Mouse (Mus musculus): Measurements from ENCODE around the gene Lamtor1. TPM values are rescaled to one million over a fixed set of nuclear protein-coding genes. Genes with fewer than 3 reads are reported as not detected.

Lamtor1 gene
- polyA plus RNA-seq, 1 experiment from 2014 or later, result 139 TPM

DNA sequence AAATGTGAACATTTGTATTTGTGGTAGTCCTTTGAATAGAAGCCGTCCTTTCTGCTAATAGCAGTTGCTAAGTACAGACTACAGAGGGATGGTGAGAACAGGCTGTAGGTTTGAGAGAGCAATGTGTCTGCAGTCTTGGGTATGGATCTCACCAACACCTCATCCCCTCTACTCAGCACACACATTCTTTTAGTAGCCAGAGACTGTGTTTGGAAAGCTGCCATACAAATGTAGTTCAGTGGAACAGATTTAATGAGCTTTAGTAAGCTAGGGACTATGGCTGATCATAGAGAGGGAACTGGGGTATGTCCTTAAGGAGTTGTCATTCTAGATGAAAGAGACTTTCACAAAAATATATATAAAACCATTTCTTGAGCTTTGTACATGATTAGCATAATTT lies 61.6 kb downstream of the Lamtor1 start:
- ATAC-seq (ENCODE audit: low FRiP score, low TSS enrichment), result no peak
- H3K9ac ChIP-seq (replicated peaks; ENCODE audit: low read length), result no peak overlapping the region
- WGBS, result 93% methylated on average over 1 of the region's 1 CpGs
- H3K4me3 ChIP-seq (replicated peaks; ENCODE audit: low read depth, low read length), result no peak overlapping the region
- no peaks in the 10 kb centered on the region for H3K9me3 ChIP-seq (ENCODE audit: control insufficient read depth, low read length)
- no peak overlapping the region for H3K4me2 ChIP-seq (ENCODE audit: low read length)
- H3K4me1 ChIP-seq (ENCODE audit: control insufficient read depth, insufficient read depth, low read length), result peaks cover 18% of the 10 kb centered on the region
- DNase-seq, result peak; percentile 6
- H3K27me3 ChIP-seq (ENCODE audit: control insufficient read depth, insufficient read depth, low read length), result no peaks in the 10 kb centered on the region
- no peaks in the 10 kb centered on the region for H3K36me3 ChIP-seq (ENCODE audit: control insufficient read depth, insufficient read depth, low read length)
- H3K27ac ChIP-seq (replicated peaks; ENCODE audit: low read depth, low read length), result no peak overlapping the region

- 65% methylated on average over 2 of the region's 2 CpGs for whole genome bisulfite sequencing
- Histone ChIP-seq H3K4me3 (replicated peaks; ENCODE audit: low read depth, low read length) (no peak overlapping the region; the same call in 1 of the 2 replicates), H3K27me3 (ENCODE audit: control insufficient read depth, insufficient read depth, low read length) (no peaks in the 10 kb centered on the region), H3K9ac (replicated peaks; ENCODE audit: low read length) (peak overlapping the region; percentile 96), H3K4me1 (ENCODE audit: control insufficient read depth, insufficient read depth, low read length) (peaks cover 21% of the 10 kb centered on the region), H3K27ac (replicated peaks; ENCODE audit: low read depth, low read length) (peak overlapping the region; percentile 100), H3K9me3 (ENCODE audit: control insufficient read depth, low read length) (no peaks in the 10 kb centered on the region), H3K4me2 (ENCODE audit: low read length) (peak overlapping the region; percentile 78), H3K36me3 (ENCODE audit: control insufficient read depth, insufficient read depth, low read length) (no peaks in the 10 kb centered on the region)
- ATAC-seq (ENCODE audit: low FRiP score, low TSS enrichment), result no peak
- no peak for DNase-seq
These were observed 63.0 kb downstream of the Lamtor1 start for GRCm38 (mm10) chr7:101968751-101969150.

GRCm38 (mm10) chr7:101969694-101970428 lies 64.2 kb downstream of the Lamtor1 start:
- peak; percentile 91 for DNase-seq
- Histone ChIP-seq H3K27me3 (ENCODE audit: control insufficient read depth, insufficient read depth, low read length) (no peaks in the 10 kb centered on the region), H3K36me3 (ENCODE audit: control insufficient read depth, insufficient read depth, low read length) (no peaks in the 10 kb centered on the region), H3K4me1 (ENCODE audit: control insufficient read depth, insufficient read depth, low read length) (peaks cover 23% of the 10 kb centered on the region), H3K9ac (replicated peaks; ENCODE audit: low read length) (peak overlapping the region; percentile 96), H3K27ac (replicated peaks; ENCODE audit: low read depth, low read length) (peak overlapping the region; percentile 100), H3K9me3 (ENCODE audit: control insufficient read depth, low read length) (no peaks in the 10 kb centered on the region), H3K4me2 (ENCODE audit: low read length) (peak overlapping the region; percentile 78), H3K4me3 (replicated peaks; ENCODE audit: low read depth, low read length) (peak overlapping the region; percentile 75)
- WGBS, result 0% methylated on average over 42 of the region's 53 CpGs
- peak; percentile 91 for ATAC-seq (ENCODE audit: low FRiP score, low TSS enrichment)

GRCm38 (mm10) chr7:101970429-101970775 lies 64.7 kb downstream of the Lamtor1 start:
- ATAC-seq (ENCODE audit: low FRiP score, low TSS enrichment) (peak; percentile 76), DNase-seq (peak; percentile 94)
- Histone ChIP-seq H3K27ac (replicated peaks; ENCODE audit: low read depth, low read length) (peak overlapping the region; percentile 100), H3K4me2 (ENCODE audit: low read length) (peak overlapping the region; percentile 78), H3K9ac (replicated peaks; ENCODE audit: low read length) (peak overlapping the region; percentile 96), H3K27me3 (ENCODE audit: control insufficient read depth, insufficient read depth, low read length) (no peaks in the 10 kb centered on the region), H3K9me3 (ENCODE audit: control insufficient read depth, low read length) (no peaks in the 10 kb centered on the region), H3K4me3 (replicated peaks; ENCODE audit: low read depth, low read length) (peak overlapping the region; percentile 75), H3K4me1 (ENCODE audit: control insufficient read depth, insufficient read depth, low read length) (peaks cover 23% of the 10 kb centered on the region), H3K36me3 (ENCODE audit: control insufficient read depth, insufficient read depth, low read length) (no peaks in the 10 kb centered on the region)
- 1% methylated on average over 11 of the region's 17 CpGs for WGBS

GRCm38 (mm10) chr7:101970821-101971461 lies 65.2 kb downstream of the Lamtor1 start:
- ATAC-seq (ENCODE audit: low FRiP score, low TSS enrichment) (peak; percentile 66), DNase-seq (peak; percentile 86)
- Histone ChIP-seq H3K4me2 (ENCODE audit: low read length) (peak overlapping the region; percentile 78), H3K36me3 (ENCODE audit: control insufficient read depth, insufficient read depth, low read length) (no peaks in the 10 kb centered on the region), H3K9ac (replicated peaks; ENCODE audit: low read length) (peak overlapping the region; percentile 96), H3K27me3 (ENCODE audit: control insufficient read depth, insufficient read depth, low read length) (no peaks in the 10 kb centered on the region), H3K4me3 (replicated peaks; ENCODE audit: low read depth, low read length) (peak overlapping the region; percentile 75), H3K27ac (replicated peaks; ENCODE audit: low read depth, low read length) (peak overlapping the region; percentile 100), H3K9me3 (ENCODE audit: control insufficient read depth, low read length) (no peaks in the 10 kb centered on the region), H3K4me1 (ENCODE audit: control insufficient read depth, insufficient read depth, low read length) (peaks cover 23% of the 10 kb centered on the region)
- WGBS, result 3% methylated on average over 19 of the region's 19 CpGs

- H3K9me3 ChIP-seq (ENCODE audit: control insufficient read depth, low read length), result no peaks in the 10 kb centered on the region
- H3K36me3 ChIP-seq (ENCODE audit: control insufficient read depth, insufficient read depth, low read length), result no peaks in the 10 kb centered on the region
- peak overlapping the region; percentile 100 for H3K27ac ChIP-seq (replicated peaks; ENCODE audit: low read depth, low read length)
- no peak for ATAC-seq (ENCODE audit: low FRiP score, low TSS enrichment)
- H3K4me2 ChIP-seq (ENCODE audit: low read length), result peak overlapping the region; percentile 78
- peaks cover 23% of the 10 kb centered on the region for H3K4me1 ChIP-seq (ENCODE audit: control insufficient read depth, insufficient read depth, low read length)
- H3K27me3 ChIP-seq (ENCODE audit: control insufficient read depth, insufficient read depth, low read length), result no peaks in the 10 kb centered on the region
- WGBS, result 55% methylated on average over 2 of the region's 2 CpGs
- peak overlapping the region; percentile 96; the same call in 1 of the 2 replicates for H3K9ac ChIP-seq (replicated peaks; ENCODE audit: low read length)
- peak overlapping the region; percentile 75 for H3K4me3 ChIP-seq (replicated peaks; ENCODE audit: low read depth, low read length)
- no peak for DNase-seq
These were observed 66.0 kb downstream of the Lamtor1 start for GRCm38 (mm10) chr7:101971721-101972120.

DNA sequence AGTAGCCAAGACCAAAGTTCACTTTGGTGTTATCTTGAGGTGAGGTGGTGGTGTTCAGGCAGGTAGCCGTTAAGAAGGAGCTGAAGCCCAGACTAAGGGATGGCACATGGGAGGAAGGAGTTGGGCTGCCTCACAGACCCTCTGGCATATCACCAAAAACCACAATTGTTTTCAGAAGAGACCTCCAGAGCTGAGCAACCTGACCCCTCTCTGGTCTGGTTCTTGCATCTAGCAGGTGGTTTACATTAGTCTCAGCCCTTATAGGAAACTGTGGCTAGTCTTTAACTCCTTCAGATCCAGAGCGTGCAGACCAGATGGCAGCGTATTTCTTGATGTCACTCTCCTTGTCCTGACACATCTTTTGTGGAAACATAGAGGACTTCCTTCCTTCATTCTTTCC lies 68.0 kb downstream of the Lamtor1 start:
- ATAC-seq (ENCODE audit: low FRiP score, low TSS enrichment) (no peak), DNase-seq (no peak)
- no peaks in the 10 kb centered on the region for H3K36me3 ChIP-seq (ENCODE audit: control insufficient read depth, insufficient read depth, low read length)
- peaks cover 21% of the 10 kb centered on the region for H3K4me1 ChIP-seq (ENCODE audit: control insufficient read depth, insufficient read depth, low read length)
- H3K27me3 ChIP-seq (ENCODE audit: control insufficient read depth, insufficient read depth, low read length), result no peaks in the 10 kb centered on the region
- no peaks in the 10 kb centered on the region for H3K9me3 ChIP-seq (ENCODE audit: control insufficient read depth, low read length)
- H3K27ac ChIP-seq (replicated peaks; ENCODE audit: low read depth, low read length), result no peak overlapping the region
- H3K9ac ChIP-seq (replicated peaks; ENCODE audit: low read length), result no peak overlapping the region
- no peak overlapping the region for H3K4me2 ChIP-seq (ENCODE audit: low read length)
- WGBS, result 97% methylated on average over 3 of the region's 3 CpGs
- no peak overlapping the region for H3K4me3 ChIP-seq (replicated peaks; ENCODE audit: low read depth, low read length)

GRCm38 (mm10) chr7:101974505-101974904 lies 68.8 kb downstream of the Lamtor1 start:
- DNase-seq (no peak), ATAC-seq (ENCODE audit: low FRiP score, low TSS enrichment) (no peak)
- H3K27ac ChIP-seq (replicated peaks; ENCODE audit: low read depth, low read length), result no peak overlapping the region

More at GRCm38 (mm10) chr7:101974505-101974904, 68.8 kb downstream of the Lamtor1 start:
- peaks cover 16% of the 10 kb centered on the region for H3K4me1 ChIP-seq (ENCODE audit: control insufficient read depth, insufficient read depth, low read length)
- no peaks in the 10 kb centered on the region for H3K27me3 ChIP-seq (ENCODE audit: control insufficient read depth, insufficient read depth, low read length)
- no peak overlapping the region for H3K4me2 ChIP-seq (ENCODE audit: low read length)
- H3K9me3 ChIP-seq (ENCODE audit: control insufficient read depth, low read length), result no peaks in the 10 kb centered on the region
- no peak overlapping the region for H3K9ac ChIP-seq (replicated peaks; ENCODE audit: low read length)
- H3K36me3 ChIP-seq (ENCODE audit: control insufficient read depth, insufficient read depth, low read length), result no peaks in the 10 kb centered on the region
- no peak overlapping the region for H3K4me3 ChIP-seq (replicated peaks; ENCODE audit: low read depth, low read length)
- WGBS, result 82% methylated on average over 2 of the region's 2 CpGs

All from midbrain, embryonic 14.5 days (tissue).